Mouse (Mus musculus) midbrain, postnatal 0 days (tissue): ENCODE measurements around the gene Nrg3. TPM values are rescaled to one million over a fixed set of nuclear protein-coding genes. Genes with fewer than 3 reads are reported as not detected.
"Not testable (repeated sequence)": the region's sequence is repeated elsewhere in the genome, so short reads cannot be mapped to it uniquely, and the experiment has no call there.

Experiments used
- ATAC-seq: fragments of 200-750 bp; cut with Nextera tagmentation; 2 replicates; pipeline ENCODE4 v1.8.0; 2017; ENCODE audit warnings: moderate number of reproducible peaks, mild to moderate bottlenecking, moderate TSS enrichment, moderate library complexity; ENCODE audit not compliant: low FRiP score
- DNase-seq: peaks from one replicate; pipeline ENCODE4 v3.0.0-alpha.2; 2015; ENCODE audit warnings: low spot score
- H3K27ac ChIP-seq: fragments of 300-500 bp; sonication (generic); 2 replicates; pipeline ENCODE4 v1.5.1; 2014; ENCODE audit warnings: low read depth, mild to moderate bottlenecking, low read length, mixed read lengths
- H3K27me3 ChIP-seq: fragments of 300-500 bp; sonication (generic); 2 replicates; pipeline ENCODE4 v1.6.1; 2014; ENCODE audit warnings: low read length, control low read depth, mixed read lengths; ENCODE audit not compliant: insufficient read depth
- H3K36me3 ChIP-seq: fragments of 300-500 bp; sonication (generic); 2 replicates; pipeline ENCODE4 v1.6.1; 2014; ENCODE audit warnings: low read length, control low read depth, mixed read lengths; ENCODE audit not compliant: insufficient read depth
- H3K4me1 ChIP-seq: fragments of 300-500 bp; sonication (generic); 2 replicates; pipeline ENCODE4 v1.6.1; 2014; ENCODE audit warnings: mild to moderate bottlenecking, control low read depth, antibody characterized with exemption, low read length, mixed read lengths; ENCODE audit not compliant: insufficient read depth
- H3K4me2 ChIP-seq: fragments of 300-500 bp; sonication (generic); 2 replicates; pipeline ENCODE4 v1.6.1; 2014; ENCODE audit warnings: low read depth, mild to moderate bottlenecking, low read length, mixed read lengths; ENCODE audit not compliant: poor library complexity, severe bottlenecking
- H3K4me3 ChIP-seq: fragments of 300-500 bp; sonication (generic); 2 replicates; pipeline ENCODE4 v1.5.1; 2014; ENCODE audit warnings: low read depth, mild to moderate bottlenecking, low read length, moderate library complexity
- H3K9ac ChIP-seq: fragments of 300-500 bp; sonication (generic); replicated peaks from 2 replicates; pipeline ENCODE4 v1.6.1; 2014; ENCODE audit warnings: mild to moderate bottlenecking, low read length, moderate library complexity, mixed read lengths; ENCODE audit not compliant: poor library complexity, severe bottlenecking
- H3K9me3 ChIP-seq: fragments of 300-500 bp; sonication (generic); 2 replicates; pipeline ENCODE4 v1.6.1; 2016; ENCODE audit warnings: low read length, control low read depth
- CTCF ChIP-seq: IDR thresholded peaks from 2 replicates; pipeline ENCODE4 v1.5.1; 2016; ENCODE audit warnings: antibody characterized with exemption, mild to moderate bottlenecking
- WGBS: fragments of 180-500 bp; shearing (Covaris S2); extraction: QIAGEN DNeasy Blood & Tissue Kit; methylation state at CpG from one replicate; pipeline ENCODE4 v1.1.7; 2014; 5-methylcytosine and 5-hydroxymethylcytosine counted together
- microRNA-seq: library from miRNA; unstranded; fragments of <30 nt; microRNA quantifications from one replicate; pipeline ENCODE4, GENCODE M21; 2016; ENCODE audit warnings: borderline number of aligned reads
- polyA plus RNA-seq: library from polyadenylated mRNA; unstranded; fragments of >200 nt; fragmentation: Nextera tagmentation; extraction: Ambion mirVana; gene quantifications from 2 replicates; pipeline ENCODE4 v1.2.1, GENCODE M21; 2015
- total RNA-seq: library from RNA; depleted of rRNA; stranded (reverse); fragments of >200 nt; gene quantifications from 2 replicates; pipeline ENCODE4 v1.2.3, GENCODE M21; 2014

The Nrg3 gene
- total and polyA plus RNA-seq, 2 experiments from 2014 or later = 11.0 to 41.8 TPM

DNA sequence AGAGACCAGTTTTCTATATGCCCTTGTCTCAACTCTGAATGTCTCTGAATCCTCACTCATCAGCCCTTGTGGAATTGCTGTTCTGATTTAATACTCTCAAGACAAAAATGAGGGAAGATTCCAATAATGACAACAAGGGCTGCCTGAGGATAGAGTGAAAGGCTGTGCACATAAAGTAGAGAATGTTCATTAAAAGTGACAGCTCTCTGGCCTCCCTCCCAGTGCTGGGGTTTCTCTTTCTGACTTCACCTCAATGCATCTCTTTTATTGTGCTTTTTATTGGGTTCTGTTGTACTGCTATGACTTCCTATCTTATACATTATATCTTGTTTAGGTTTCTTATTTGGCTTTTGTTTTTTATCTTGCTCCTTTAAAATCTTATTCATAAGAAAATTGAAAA is 1131.9 kb downstream of the Nrg3 start:
- no peaks in the 10 kb centered on the region for H3K9me3 ChIP-seq
- ATAC-seq (no peak), DNase-seq (peak; percentile 2)
- TF ChIP-seq CTCF = no peak
- no peaks in the 10 kb centered on the region for H3K4me1 ChIP-seq
- H3K4me3 ChIP-seq = no peak overlapping the region
- H3K36me3 ChIP-seq = no peaks in the 10 kb centered on the region
- H3K27ac ChIP-seq = no peak overlapping the region
- H3K9ac ChIP-seq = no peak overlapping the region
- no peaks in the 10 kb centered on the region for H3K27me3 ChIP-seq
- no peak overlapping the region for H3K4me2 ChIP-seq

GRCm38 (mm10) chr14:38322841-38323240 is 1150.0 kb downstream of the Nrg3 start:
- not testable (repeated sequence) for H3K4me1 ChIP-seq, H3K4me3 ChIP-seq, H3K27ac ChIP-seq, H3K36me3 ChIP-seq, H3K9me3 ChIP-seq, H3K9ac ChIP-seq, DNase-seq, H3K4me2 ChIP-seq, ATAC-seq, H3K27me3 ChIP-seq
- 64% methylated on average over 1 of the region's 1 CpGs for WGBS

DNA sequence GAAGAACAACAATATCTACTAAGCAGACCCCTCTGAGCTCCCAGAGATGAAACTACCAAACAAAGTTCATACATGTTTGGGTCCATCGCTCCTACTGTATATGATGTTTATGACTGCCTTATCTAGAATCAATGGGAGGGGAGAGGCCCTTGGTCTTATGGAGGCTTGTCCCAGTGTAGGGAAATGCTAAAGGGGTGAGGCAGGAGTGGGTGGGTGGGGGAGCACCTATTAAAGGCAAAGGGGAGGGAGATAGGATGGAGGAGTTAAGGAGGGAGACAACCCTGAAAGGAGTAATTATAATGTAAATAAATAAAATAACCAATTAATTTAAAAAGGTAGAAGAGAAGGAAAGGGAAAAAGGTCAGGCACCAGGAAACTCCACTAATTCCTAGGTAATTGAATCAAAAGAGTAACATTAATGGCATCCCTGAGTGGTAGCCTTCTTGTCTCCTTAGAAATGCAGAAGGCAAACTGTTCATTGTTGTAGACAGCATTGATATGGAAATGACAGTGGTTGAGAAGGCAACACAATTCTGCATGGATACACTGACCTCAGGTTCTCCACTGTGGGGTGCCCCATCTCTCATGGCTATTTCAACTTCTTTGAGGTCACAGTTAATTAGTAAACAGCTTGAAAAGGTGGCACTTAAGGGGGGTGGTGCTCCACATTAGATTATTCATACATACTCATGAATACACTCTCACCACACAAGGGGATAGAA is 1152.1 kb downstream of the Nrg3 start:
- no peak for TF ChIP-seq CTCF
- DNase-seq (no peak), ATAC-seq (no peak)
- no peaks in the 10 kb centered on the region for H3K27me3 ChIP-seq
- H3K9ac ChIP-seq = no peak overlapping the region
- no peaks in the 10 kb centered on the region for H3K4me1 ChIP-seq
- H3K4me3 ChIP-seq = no peak overlapping the region
- H3K4me2 ChIP-seq = no peak overlapping the region
- 100% methylated on average over 1 of the region's 1 CpGs for WGBS
- H3K27ac ChIP-seq = no peak overlapping the region
- no peaks in the 10 kb centered on the region for H3K36me3 ChIP-seq
- no peaks in the 10 kb centered on the region for H3K9me3 ChIP-seq

Small RNA genes within 50 kb of the gene (microRNA-seq; reads per million reads assigned to microRNA genes)
- gene Gm27332 = not detected
